Mouse (Mus musculus): Measurements from ENCODE around the gene Acap2.
A peak's percentile ranks its signal among the peaks of the same experiment; 100 is the strongest.

Gene Acap2

GRCm38 (mm10) chr16:31081125-31081664 lies 119.8 kb downstream of the Acap2 start, which contains the start of gene Xxylt1:
Gene Xxylt1 (minus strand): TSS chr16:31081432.
- peak; percentile 92 to 93 for DNase-seq (ENCODE audit: low spot score in 2 of 2)

- DNase-seq (ENCODE audit: low spot score in 2 of 2) = peak; percentile 40 to 42
Observed at GRCm38 (mm10) chr16:31080573-31081051, 120.4 kb downstream of the Acap2 start.

GRCm38 (mm10) chr16:31077396-31077795 lies 123.6 kb downstream of the Acap2 start:
- DNase-seq (ENCODE audit: low spot score in 2 of 2) = no peak

GRCm38 (mm10) chr16:31076436-31076835 lies 124.6 kb downstream of the Acap2 start:
- DNase-seq (ENCODE audit: low spot score in 2 of 2) = no peak

GRCm38 (mm10) chr16:31074324-31074908 lies 126.6 kb downstream of the Acap2 start:
- DNase-seq (ENCODE audit: low spot score in 2 of 2) = no peak

DNA sequence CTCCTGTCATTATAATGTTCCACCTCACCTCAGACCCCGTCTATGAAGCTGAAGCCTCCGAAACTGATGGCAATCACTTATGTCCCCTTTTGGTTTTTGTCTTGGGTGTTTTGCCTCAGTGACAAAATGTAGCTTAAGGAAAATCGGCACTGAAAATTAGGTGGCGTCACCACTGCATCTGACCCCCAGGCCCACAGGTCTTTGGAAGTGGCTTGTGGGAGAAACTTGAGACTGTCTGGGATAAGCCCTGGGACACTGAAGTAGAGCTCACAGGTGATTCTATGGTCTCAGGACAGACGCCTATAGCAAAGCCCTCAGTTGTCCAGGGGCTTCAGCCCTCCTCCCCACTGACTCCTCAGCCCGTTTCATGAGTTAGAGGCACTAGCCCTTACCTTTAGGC lies 129.3 kb downstream of the Acap2 start:
- DNase-seq (ENCODE audit: low spot score in 2 of 2) = no peak

GRCm38 (mm10) chr16:31070358-31071133 lies 130.5 kb downstream of the Acap2 start:
- peak; percentile 78 to 85 for DNase-seq (ENCODE audit: low spot score in 2 of 2)

DNA sequence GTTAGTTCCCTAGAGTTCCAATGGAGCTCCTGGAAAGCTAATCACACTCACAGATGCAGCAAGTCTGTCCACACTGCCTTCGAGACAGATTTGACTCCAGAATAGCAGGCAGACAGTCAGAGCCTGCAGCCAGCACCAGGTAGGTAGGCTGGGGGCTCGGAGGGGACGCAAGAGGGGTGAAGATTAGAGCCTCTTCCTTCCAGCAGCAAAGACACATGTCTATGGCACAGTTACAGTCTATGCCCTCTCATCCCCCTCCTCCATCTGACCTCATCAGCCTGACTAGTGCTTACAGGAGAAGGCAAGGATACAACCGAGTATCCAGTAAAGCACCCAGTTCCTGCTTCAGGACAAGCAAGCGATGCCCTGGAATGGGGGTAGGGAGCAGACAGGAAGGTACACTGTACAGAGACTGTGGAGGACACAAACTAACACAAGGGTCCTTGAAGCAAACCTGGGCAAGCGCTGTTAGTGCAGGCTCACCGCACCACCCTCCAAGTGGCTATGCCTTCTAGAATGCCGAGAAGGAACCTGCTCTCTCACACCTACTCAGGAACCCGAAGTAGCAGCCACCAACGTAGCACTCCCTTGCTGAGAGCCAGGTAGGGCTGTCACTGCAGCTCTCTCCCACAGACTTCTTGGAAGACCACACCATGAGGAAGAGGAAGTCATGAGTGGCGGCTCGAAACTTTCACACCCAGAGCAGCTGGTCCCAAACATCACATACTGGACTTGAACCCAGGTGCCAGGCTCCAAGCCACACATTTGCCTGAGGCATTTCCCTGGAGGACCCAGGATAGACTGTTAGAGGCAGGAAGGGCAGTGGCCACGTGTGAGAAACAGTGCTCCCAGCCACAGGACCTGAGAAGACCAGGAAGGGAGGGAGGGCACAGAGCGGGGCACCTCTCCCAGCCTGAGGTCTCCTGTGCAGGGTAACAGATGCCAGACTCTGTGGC lies 131.6 kb downstream of the Acap2 start:
- DNase-seq (ENCODE audit: low spot score in 2 of 2) = no peak

GRCm38 (mm10) chr16:31068280-31068679 lies 132.8 kb downstream of the Acap2 start:
- DNase-seq (ENCODE audit: low spot score in 2 of 2) = no peak

GRCm38 (mm10) chr16:31066344-31067098 lies 134.5 kb downstream of the Acap2 start:
- peak; percentile 83 to 84 for DNase-seq (ENCODE audit: low spot score in 2 of 2)

DNA sequence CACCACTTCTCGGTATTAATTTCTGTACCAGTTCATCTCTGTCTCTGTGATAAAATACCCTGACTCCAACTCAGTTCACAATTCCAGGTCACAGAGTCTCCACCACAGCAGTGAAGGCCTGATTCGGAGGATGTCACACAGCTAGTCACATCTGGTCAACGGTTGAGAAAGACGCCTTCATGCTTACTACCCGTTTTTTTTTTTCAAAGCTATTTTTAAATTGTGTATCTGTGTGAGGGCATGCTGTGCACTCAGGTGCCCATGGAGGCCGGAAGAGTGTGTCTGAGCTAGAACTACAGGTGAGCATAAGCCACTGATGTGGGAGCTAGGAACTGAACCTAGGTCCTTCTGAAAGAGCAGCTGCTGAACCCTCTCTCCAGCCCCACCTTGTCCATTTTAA lies 136.3 kb downstream of the Acap2 start:
- DNase-seq (ENCODE audit: low spot score in 2 of 2) = peak; percentile 45 to 58

DNA sequence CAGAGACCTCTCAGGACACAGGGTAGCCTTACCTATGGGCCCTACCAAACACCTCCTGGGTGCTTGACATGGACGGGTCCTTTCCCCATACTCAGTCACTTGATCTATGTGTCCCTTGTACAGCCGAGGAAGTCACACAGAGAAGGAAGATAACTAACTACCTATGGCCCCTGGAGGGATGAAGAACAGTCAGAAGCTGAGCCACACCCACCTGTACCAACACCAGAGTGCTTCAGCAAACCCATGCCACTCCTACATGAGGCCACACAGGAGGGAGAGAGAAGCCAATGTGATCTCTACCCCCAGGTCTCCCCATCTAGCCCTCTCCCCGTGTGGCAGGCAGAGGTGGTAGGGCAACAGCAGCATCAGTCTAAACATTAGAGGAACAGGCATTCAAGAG lies 138.1 kb downstream of the Acap2 start:
- no peak for DNase-seq (ENCODE audit: low spot score in 2 of 2)

DNA sequence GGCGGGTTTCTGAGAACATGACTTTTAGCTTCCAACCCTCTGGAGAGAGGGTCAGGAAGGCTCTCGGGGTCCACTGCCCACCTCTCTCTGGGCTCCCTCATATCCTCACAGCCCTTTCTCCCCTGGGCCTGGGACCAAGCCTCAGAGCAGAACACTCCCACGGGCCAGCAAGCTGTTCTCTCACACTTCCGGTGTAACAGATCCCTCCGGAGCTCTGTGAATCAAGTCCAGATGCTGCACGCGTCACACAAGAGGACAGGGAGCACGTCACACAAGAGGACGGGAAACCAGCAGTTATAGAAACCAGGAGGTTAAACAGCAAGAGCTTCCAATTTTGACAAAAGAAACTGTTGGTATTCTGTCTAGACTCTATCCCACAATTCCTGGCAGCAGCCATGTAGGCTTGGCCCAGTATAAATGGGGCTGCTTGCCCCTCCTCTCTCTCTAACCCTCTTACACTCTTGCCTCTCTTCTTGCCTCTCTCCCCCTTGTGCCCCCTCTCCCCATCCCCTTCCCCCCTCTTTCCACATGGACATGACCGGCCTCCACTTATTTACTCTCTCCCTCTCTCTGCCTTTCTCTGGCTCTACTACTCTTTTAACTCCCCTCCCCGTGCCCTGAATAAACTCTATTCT lies 139.7 kb downstream of the Acap2 start:
- DNase-seq (ENCODE audit: low spot score in 2 of 2) = no peak

- no peak for DNase-seq (ENCODE audit: low spot score in 2 of 2)
Observed at GRCm38 (mm10) chr16:31060714-31061113, 140.3 kb downstream of the Acap2 start.

DNA sequence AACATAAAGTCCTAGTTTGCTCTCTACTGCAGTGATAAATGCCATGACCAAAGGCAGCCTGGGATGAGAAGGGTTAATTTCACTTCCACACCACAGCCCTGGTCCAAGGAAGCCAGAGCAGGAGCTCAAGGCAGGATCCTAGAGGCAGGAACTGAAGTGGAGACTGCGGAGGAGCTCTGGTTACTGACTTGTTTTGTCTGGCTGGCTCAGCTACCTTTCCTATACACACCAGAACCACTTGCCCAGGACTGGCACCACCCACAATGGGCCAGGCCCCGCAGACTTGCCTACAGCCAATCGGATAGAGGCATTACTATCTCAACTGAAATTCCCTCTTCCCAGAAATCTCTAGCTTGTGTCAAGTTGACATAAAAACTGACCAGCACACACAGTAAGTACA lies 140.8 kb downstream of the Acap2 start:
- no peak for DNase-seq (ENCODE audit: low spot score in 2 of 2)

DNA sequence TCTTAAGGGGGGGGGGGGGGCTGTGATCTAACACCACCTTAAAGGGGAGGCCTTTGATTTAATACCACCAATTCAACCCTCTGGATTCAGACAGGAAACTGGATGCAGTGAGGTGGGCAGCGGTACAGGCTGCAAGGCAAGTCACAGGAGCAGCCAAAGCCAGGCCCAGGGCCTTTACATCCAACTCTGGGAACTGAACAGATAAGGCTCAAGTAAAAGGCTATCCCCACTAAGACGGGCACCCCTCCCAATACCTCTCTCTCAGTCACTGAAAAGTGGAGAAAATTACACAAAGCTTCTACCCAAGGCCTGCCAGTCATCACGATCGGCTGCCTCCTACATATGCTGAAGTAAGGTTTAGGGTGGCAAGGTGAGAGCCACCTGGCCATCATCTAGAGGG lies 141.3 kb downstream of the Acap2 start:
- DNase-seq (ENCODE audit: low spot score in 2 of 2) = no peak

DNA sequence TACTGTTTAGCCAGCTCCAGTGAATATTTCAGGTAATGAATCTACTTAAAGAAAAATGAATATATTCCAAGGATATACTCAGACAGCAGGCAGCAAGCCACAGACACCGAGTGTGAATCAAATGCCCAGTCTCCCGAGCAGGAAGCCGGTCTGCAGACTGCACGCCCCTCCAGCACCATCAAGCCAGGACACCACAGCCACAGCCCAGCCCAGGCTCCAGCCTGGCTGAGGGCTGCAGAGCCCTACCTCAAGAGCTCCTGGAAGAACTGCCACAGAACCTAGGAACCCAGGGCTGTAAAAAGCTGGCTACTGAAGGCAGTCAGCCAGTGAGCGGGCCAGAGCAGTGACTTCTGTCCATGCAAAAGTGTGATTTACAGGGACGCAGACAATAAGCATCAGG lies 148.2 kb downstream of the Acap2 start:
- no peak for DNase-seq (ENCODE audit: low spot score in 2 of 2)

- no peak for DNase-seq (ENCODE audit: low spot score in 2 of 2)
Observed at GRCm38 (mm10) chr16:31052177-31052726, 148.8 kb downstream of the Acap2 start.

GRCm38 (mm10) chr16:31050701-31051100 lies 150.3 kb downstream of the Acap2 start:
- DNase-seq (ENCODE audit: low spot score in 2 of 2) = no peak

GRCm38 (mm10) chr16:31048194-31048593 lies 152.9 kb downstream of the Acap2 start:
- DNase-seq (ENCODE audit: low spot score in 2 of 2) = peak; percentile 46 to 51

Data from spleen, postnatal 36 days (tissue).